Mouse (Mus musculus): ENCODE results near the gene Slc6a3. TPM values are rescaled to one million over a fixed set of nuclear protein-coding genes. Genes with fewer than 3 reads are reported as not detected.

Slc6a3 gene
- 0.11 TPM in 1 of 2 replicates, not detected in the other for polyA plus RNA-seq (2015; fragmentation: Nextera tagmentation; extraction: Ambion mirVana)

DNA sequence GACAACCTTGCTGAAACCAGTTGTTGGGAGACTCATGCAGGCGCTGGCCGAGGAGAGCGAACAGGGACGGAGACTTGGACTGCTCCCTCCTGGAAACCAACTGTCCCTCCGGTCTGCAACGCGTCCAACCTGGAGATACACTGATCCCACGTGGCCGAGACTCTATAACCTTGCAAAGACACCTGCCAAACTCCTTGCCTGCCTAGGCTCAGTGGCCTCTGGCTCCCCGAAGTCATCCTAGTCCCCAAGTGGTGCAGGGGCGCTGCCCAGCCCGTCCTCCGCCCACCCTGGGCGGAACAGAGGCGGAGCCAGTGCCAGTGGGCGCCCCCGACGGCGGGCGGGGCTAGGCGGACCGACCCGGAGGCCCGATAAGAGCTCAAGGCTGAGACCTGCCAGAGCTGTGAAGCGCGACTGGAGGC, at the start of gene Slc6a3:
Gene Slc6a3 (plus strand): TSS at position 345 of the 419 bp plus-strand sequence.
- Histone ChIP-seq H3K9ac (ENCODE audit: low read length) (0 out of 2 replicates have a peak within 1 kb of the TSS, but pooled peaks have one; percentile 15), H3K27ac (ENCODE audit: low read length) (no peak within 1 kb of the TSS), H3K4me1 (ENCODE audit: control insufficient read depth, insufficient read depth, low read length) (no peaks in the 10 kb centered on the region), H3K4me2 (ENCODE audit: low read depth, low read length) (peak within 1 kb of the TSS; percentile 79), H3K9me3 (replicated peaks; ENCODE audit: control insufficient read depth, low read length) (no peaks in the 10 kb centered on the region), H3K27me3 (ENCODE audit: control insufficient read depth, insufficient read depth, low read length) (peaks cover 34% of the 10 kb centered on the region), H3K36me3 (ENCODE audit: control insufficient read depth, insufficient read depth) (no peaks in the 10 kb centered on the region), H3K4me3 (ENCODE audit: low read length) (peak within 1 kb of the TSS; percentile 49)
- ATAC-seq (replicated peaks; ENCODE audit: extremely low read depth, insufficient read depth, low FRiP score) = peak; percentile 82; the same call in 1 of the 2 replicates
- under 1% methylated on average over 26 of the region's 26 CpGs for WGBS

DNA sequence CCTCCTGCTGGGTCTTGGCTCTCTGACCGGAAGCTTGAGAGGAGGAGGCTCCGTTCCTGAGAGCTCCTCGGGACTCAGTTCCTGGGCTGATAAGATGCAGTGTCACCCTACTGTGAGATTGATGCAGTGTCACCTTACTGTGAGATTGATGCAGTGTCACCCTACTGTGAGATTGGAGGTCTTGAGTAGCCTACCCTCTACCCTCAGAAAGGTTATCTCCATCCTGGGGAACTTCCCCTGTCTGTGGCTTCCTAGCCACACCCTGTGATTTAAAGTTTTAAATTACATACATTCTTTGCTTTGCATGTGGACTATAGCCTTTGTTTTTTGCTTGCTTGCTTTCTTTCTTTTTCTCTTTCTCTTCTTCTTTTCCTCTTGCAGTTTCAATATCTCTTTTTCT, 48.4 kb upstream of the Slc6a3 start:
- H3K36me3 ChIP-seq (ENCODE audit: control insufficient read depth, insufficient read depth) = peaks cover 29% of the 10 kb centered on the region
- H3K9ac ChIP-seq (ENCODE audit: low read length) = no peak overlapping the region
- H3K9me3 ChIP-seq (replicated peaks; ENCODE audit: control insufficient read depth, low read length) = peaks cover 8% of the 10 kb centered on the region
- WGBS = 38% methylated on average over 3 of the region's 3 CpGs
- peaks cover 2% of the 10 kb centered on the region; the same call in 1 of the 2 replicates for H3K4me1 ChIP-seq (ENCODE audit: control insufficient read depth, insufficient read depth, low read length)
- H3K4me2 ChIP-seq (ENCODE audit: low read depth, low read length) = no peak overlapping the region
- ATAC-seq (replicated peaks; ENCODE audit: extremely low read depth, insufficient read depth, low FRiP score) = no peak
- no peak overlapping the region for H3K4me3 ChIP-seq (ENCODE audit: low read length)
- H3K27ac ChIP-seq (ENCODE audit: low read length) = no peak overlapping the region
- no peaks in the 10 kb centered on the region for H3K27me3 ChIP-seq (ENCODE audit: control insufficient read depth, insufficient read depth, low read length)

DNA sequence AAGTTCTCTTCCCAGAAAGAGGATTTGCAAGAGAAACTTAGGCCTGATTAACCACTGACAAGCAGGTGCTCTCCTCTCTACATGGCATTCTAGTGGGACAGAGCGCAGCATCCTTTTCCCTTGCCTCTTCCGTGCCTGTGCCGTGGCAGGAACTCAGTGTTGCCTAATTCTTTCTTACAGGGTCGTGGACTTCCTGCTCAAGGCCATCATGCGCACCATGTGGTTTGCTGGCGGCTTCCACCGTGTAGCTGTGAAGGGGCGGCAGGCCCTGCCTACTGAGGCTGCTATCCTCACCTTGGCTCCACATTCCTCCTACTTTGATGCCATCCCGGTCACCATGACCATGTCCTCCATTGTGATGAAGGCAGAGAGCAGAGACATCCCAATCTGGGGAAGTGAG, 47.8 kb upstream of the Slc6a3 start:
- peaks cover 29% of the 10 kb centered on the region for H3K36me3 ChIP-seq (ENCODE audit: control insufficient read depth, insufficient read depth)

GRCm38 (mm10) chr13:73489986-73490385, 46.6 kb upstream of the Slc6a3 start:
- Histone ChIP-seq H3K36me3 (ENCODE audit: control insufficient read depth, insufficient read depth) (peaks cover 34% of the 10 kb centered on the region), H3K4me3 (ENCODE audit: low read length) (no peak overlapping the region), H3K4me1 (ENCODE audit: control insufficient read depth, insufficient read depth, low read length) (peaks cover 2% of the 10 kb centered on the region; the same call in 1 of the 2 replicates), H3K9ac (ENCODE audit: low read length) (no peak overlapping the region), H3K9me3 (replicated peaks; ENCODE audit: control insufficient read depth, low read length) (peaks cover 8% of the 10 kb centered on the region), H3K27me3 (ENCODE audit: control insufficient read depth, insufficient read depth, low read length) (no peaks in the 10 kb centered on the region), H3K4me2 (ENCODE audit: low read depth, low read length) (no peak overlapping the region), H3K27ac (ENCODE audit: low read length) (no peak overlapping the region)
- 79% methylated on average over 3 of the region's 3 CpGs for WGBS
- no peak for ATAC-seq (replicated peaks; ENCODE audit: extremely low read depth, insufficient read depth, low FRiP score)

More for the DNA sequence above, 47.8 kb upstream of the Slc6a3 start:
- H3K4me3 ChIP-seq (ENCODE audit: low read length) = no peak overlapping the region
- H3K9me3 ChIP-seq (replicated peaks; ENCODE audit: control insufficient read depth, low read length) = peaks cover 8% of the 10 kb centered on the region
- H3K4me1 ChIP-seq (ENCODE audit: control insufficient read depth, insufficient read depth, low read length) = peaks cover 2% of the 10 kb centered on the region; the same call in 1 of the 2 replicates
- ATAC-seq (replicated peaks; ENCODE audit: extremely low read depth, insufficient read depth, low FRiP score) = no peak
- H3K9ac ChIP-seq (ENCODE audit: low read length) = no peak overlapping the region
- WGBS = 77% methylated on average over 9 of the region's 9 CpGs
- H3K4me2 ChIP-seq (ENCODE audit: low read depth, low read length) = no peak overlapping the region
- H3K27me3 ChIP-seq (ENCODE audit: control insufficient read depth, insufficient read depth, low read length) = no peaks in the 10 kb centered on the region
- no peak overlapping the region for H3K27ac ChIP-seq (ENCODE audit: low read length)

- Histone ChIP-seq H3K4me3 (ENCODE audit: low read length) (no peak overlapping the region), H3K27me3 (ENCODE audit: control insufficient read depth, insufficient read depth, low read length) (no peaks in the 10 kb centered on the region), H3K9ac (ENCODE audit: low read length) (no peak overlapping the region), H3K36me3 (ENCODE audit: control insufficient read depth, insufficient read depth) (peaks cover 34% of the 10 kb centered on the region), H3K27ac (ENCODE audit: low read length) (no peak overlapping the region), H3K9me3 (replicated peaks; ENCODE audit: control insufficient read depth, low read length) (peaks cover 8% of the 10 kb centered on the region), H3K4me1 (ENCODE audit: control insufficient read depth, insufficient read depth, low read length) (peaks cover 2% of the 10 kb centered on the region; the same call in 1 of the 2 replicates), H3K4me2 (ENCODE audit: low read depth, low read length) (no peak overlapping the region)
- WGBS = 73% methylated on average over 8 of the region's 8 CpGs
- no peak for ATAC-seq (replicated peaks; ENCODE audit: extremely low read depth, insufficient read depth, low FRiP score)
Measured at GRCm38 (mm10) chr13:73490564-73491170, 45.9 kb upstream of the Slc6a3 start.

GRCm38 (mm10) chr13:73493183-73493582, 43.4 kb upstream of the Slc6a3 start:
- H3K9me3 ChIP-seq (replicated peaks; ENCODE audit: control insufficient read depth, low read length) = no peaks in the 10 kb centered on the region
- no peak overlapping the region for H3K4me2 ChIP-seq (ENCODE audit: low read depth, low read length)
- H3K36me3 ChIP-seq (ENCODE audit: control insufficient read depth, insufficient read depth) = peaks cover 28% of the 10 kb centered on the region; the same call in 1 of the 2 replicates
- peaks cover 2% of the 10 kb centered on the region; the same call in 1 of the 2 replicates for H3K4me1 ChIP-seq (ENCODE audit: control insufficient read depth, insufficient read depth, low read length)
- H3K27me3 ChIP-seq (ENCODE audit: control insufficient read depth, insufficient read depth, low read length) = no peaks in the 10 kb centered on the region
- H3K4me3 ChIP-seq (ENCODE audit: low read length) = no peak overlapping the region
- H3K27ac ChIP-seq (ENCODE audit: low read length) = no peak overlapping the region
- no peak for ATAC-seq (replicated peaks; ENCODE audit: extremely low read depth, insufficient read depth, low FRiP score)
- WGBS = 91% methylated on average over 4 of the region's 4 CpGs
- H3K9ac ChIP-seq (ENCODE audit: low read length) = no peak overlapping the region

- Histone ChIP-seq H3K9ac (ENCODE audit: low read length) (no peak overlapping the region), H3K4me3 (ENCODE audit: low read length) (no peak overlapping the region), H3K9me3 (replicated peaks; ENCODE audit: control insufficient read depth, low read length) (no peaks in the 10 kb centered on the region), H3K27me3 (ENCODE audit: control insufficient read depth, insufficient read depth, low read length) (no peaks in the 10 kb centered on the region), H3K4me2 (ENCODE audit: low read depth, low read length) (no peak overlapping the region), H3K36me3 (ENCODE audit: control insufficient read depth, insufficient read depth) (peaks cover 24% of the 10 kb centered on the region; the same call in 1 of the 2 replicates), H3K4me1 (ENCODE audit: control insufficient read depth, insufficient read depth, low read length) (peaks cover 2% of the 10 kb centered on the region; the same call in 1 of the 2 replicates), H3K27ac (ENCODE audit: low read length) (no peak overlapping the region)
- WGBS = 80% methylated on average over 9 of the region's 9 CpGs
- ATAC-seq (replicated peaks; ENCODE audit: extremely low read depth, insufficient read depth, low FRiP score) = no peak
Measured at GRCm38 (mm10) chr13:73494528-73494927, 42.0 kb upstream of the Slc6a3 start.

DNA sequence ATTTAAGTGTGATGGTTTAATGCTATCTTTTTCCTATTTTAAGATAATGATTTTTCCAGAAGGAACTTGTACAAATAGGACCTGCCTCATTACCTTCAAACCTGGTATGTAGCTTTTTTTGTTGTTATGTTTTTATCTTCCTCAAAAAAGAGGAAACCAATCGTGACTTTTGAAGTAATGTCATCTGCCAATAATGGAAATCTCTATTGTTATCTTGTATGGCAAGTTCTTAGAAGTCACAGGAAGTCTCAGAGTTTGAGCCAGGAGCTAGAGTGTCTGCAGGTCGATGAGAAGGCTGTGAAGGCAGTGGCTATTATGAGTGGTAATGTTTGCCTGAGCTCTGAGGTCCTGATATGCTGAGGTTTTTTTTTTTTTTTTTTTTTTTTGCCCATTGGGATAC, 40.4 kb upstream of the Slc6a3 start:
- Histone ChIP-seq H3K4me3 (ENCODE audit: low read length) (no peak overlapping the region), H3K4me1 (ENCODE audit: control insufficient read depth, insufficient read depth, low read length) (no peaks in the 10 kb centered on the region; the same call in 1 of the 2 replicates), H3K9ac (ENCODE audit: low read length) (no peak overlapping the region), H3K36me3 (ENCODE audit: control insufficient read depth, insufficient read depth) (peaks cover 22% of the 10 kb centered on the region), H3K27me3 (ENCODE audit: control insufficient read depth, insufficient read depth, low read length) (no peaks in the 10 kb centered on the region), H3K27ac (ENCODE audit: low read length) (no peak overlapping the region), H3K9me3 (replicated peaks; ENCODE audit: control insufficient read depth, low read length) (no peaks in the 10 kb centered on the region), H3K4me2 (ENCODE audit: low read depth, low read length) (no peak overlapping the region)
- WGBS = 47% methylated on average over 2 of the region's 2 CpGs
- ATAC-seq (replicated peaks; ENCODE audit: extremely low read depth, insufficient read depth, low FRiP score) = no peak

DNA sequence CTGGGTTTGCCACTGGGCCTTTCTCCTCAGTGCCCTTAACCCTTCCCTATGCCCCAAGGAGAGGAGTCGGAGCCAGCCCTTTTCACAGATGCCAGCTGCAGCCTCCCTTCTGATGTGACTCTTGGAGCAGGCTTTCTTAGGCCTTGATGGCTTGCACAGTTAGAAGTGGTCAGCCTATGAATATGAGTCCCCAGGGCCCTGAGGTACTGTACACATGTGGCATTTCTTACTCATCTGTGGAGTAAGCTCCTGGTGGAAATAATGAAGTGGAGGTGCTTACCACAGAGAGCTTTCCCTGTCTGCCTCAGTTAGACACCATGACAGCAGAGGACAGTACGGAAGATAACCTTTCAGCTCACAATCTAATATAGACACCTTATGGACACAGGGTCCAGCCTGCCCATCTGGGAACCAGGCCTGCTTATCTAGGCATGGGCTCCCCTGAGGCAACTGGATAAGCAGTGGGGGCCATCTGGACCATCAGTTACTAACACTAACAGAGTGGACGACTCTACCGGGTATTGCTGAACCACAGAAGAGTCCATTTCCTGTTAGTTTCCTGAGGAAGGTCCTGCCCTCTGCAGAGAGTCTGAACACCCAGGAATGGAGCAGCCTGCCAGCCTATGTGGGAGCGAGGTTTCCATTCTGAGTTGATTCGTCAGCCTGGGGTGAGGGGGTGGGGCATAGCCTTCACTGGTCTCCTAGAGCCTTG, 36.5 kb upstream of the Slc6a3 start:
- WGBS = 56% methylated on average over 6 of the region's 6 CpGs
- no peak overlapping the region for H3K4me2 ChIP-seq (ENCODE audit: low read depth, low read length)
- ATAC-seq (replicated peaks; ENCODE audit: extremely low read depth, insufficient read depth, low FRiP score) = 0 out of 2 replicates have a peak, but pooled peaks have one; percentile 23

More for the DNA sequence above, 36.5 kb upstream of the Slc6a3 start:
- peaks cover 17% of the 10 kb centered on the region for H3K36me3 ChIP-seq (ENCODE audit: control insufficient read depth, insufficient read depth)
- no peaks in the 10 kb centered on the region for H3K9me3 ChIP-seq (replicated peaks; ENCODE audit: control insufficient read depth, low read length)
- H3K4me1 ChIP-seq (ENCODE audit: control insufficient read depth, insufficient read depth, low read length) = no peaks in the 10 kb centered on the region
- no peak overlapping the region for H3K4me3 ChIP-seq (ENCODE audit: low read length)
- no peak overlapping the region for H3K27ac ChIP-seq (ENCODE audit: low read length)
- H3K9ac ChIP-seq (ENCODE audit: low read length) = no peak overlapping the region
- H3K27me3 ChIP-seq (ENCODE audit: control insufficient read depth, insufficient read depth, low read length) = no peaks in the 10 kb centered on the region
